Mouse (Mus musculus) cerebellum, adult 2 months (tissue): ENCODE results near the gene Utp6. TPM values are rescaled to one million over a fixed set of nuclear protein-coding genes. Genes with fewer than 3 reads are reported as not detected.

ENCODE experiments used
- DNase-seq, 2 experiments: peaks; one replicate each; pipeline ENCODE4 v3.0.0; 2021
- H3K27ac ChIP-seq: fragments of 200-500 bp; 2 replicates; pipeline ENCODE4 v1.5.1; 2012; ENCODE audit warnings: low read length, control low read depth, inconsistent platforms; ENCODE audit not compliant: insufficient read depth
- H3K27me3 ChIP-seq: fragments of 200-500 bp; 2 replicates; pipeline ENCODE4 v1.6.1; 2012; ENCODE audit warnings: inconsistent platforms, mild to moderate bottlenecking, low read length, moderate library complexity; ENCODE audit not compliant: control insufficient read depth, insufficient read depth
- H3K4me1 ChIP-seq: fragments of 200-500 bp; 2 replicates; pipeline ENCODE4 v1.6.1; 2011; ENCODE audit warnings: low read length; ENCODE audit not compliant: control insufficient read depth, insufficient read depth
- H3K4me3 ChIP-seq: fragments of 200-500 bp; replicated peaks from 2 replicates; pipeline ENCODE3; 2011; ENCODE audit warnings: mild to moderate bottlenecking, low read depth, low read length, control low read depth; ENCODE audit not compliant: insufficient read depth
- CTCF ChIP-seq: fragments of 200-500 bp; IDR thresholded peaks from 2 replicates; pipeline ENCODE4 v1.5.1; 2011; ENCODE audit warnings: low read depth, mild to moderate bottlenecking, control low read depth, low read length, moderate library complexity, borderline replicate concordance; ENCODE audit not compliant: insufficient read depth
- POLR2A ChIP-seq: fragments of 200-500 bp; IDR thresholded peaks from 2 replicates; pipeline ENCODE4 v1.6.1; 2011; ENCODE audit warnings: low read length, control low read depth, borderline replicate concordance; ENCODE audit not compliant: insufficient read depth
- WGBS: fragments of 180-500 bp; shearing (Covaris S2); methylation state at CpG from one replicate; pipeline ENCODE4 v1.1.7; 2018; 5-methylcytosine and 5-hydroxymethylcytosine counted together
- polyA plus RNA-seq: library from polyadenylated mRNA; depleted of rRNA; stranded (reverse); fragments of >200 nt; gene quantifications from 2 replicates; pipeline ENCODE4 v1.2.3, GENCODE M21; 2012

Gene Utp6
- polyA plus RNA-seq, 1 experiment, result 28.3 TPM

- 67% methylated on average over 9 of the region's 9 CpGs for WGBS
- Histone ChIP-seq H3K4me3 (no peak overlapping the region), H3K27ac (no peak overlapping the region), H3K4me1 (peaks cover 16% of the 10 kb centered on the region), H3K27me3 (no peaks in the 10 kb centered on the region)
- TF ChIP-seq CTCF (no peak), POLR2A (no peak)
- DNase-seq, result no peak
Measured at GRCm38 (mm10) chr11:79906920-79907319, 55.3 kb downstream of the Utp6 start.

- DNase-seq, result no peak
- no peak for TF ChIP-seq CTCF
- no peak for TF ChIP-seq POLR2A
- 88% methylated on average over 6 of the region's 6 CpGs for WGBS
Measured at GRCm38 (mm10) chr11:79902881-79903481, 59.2 kb downstream of the Utp6 start.

GRCm38 (mm10) chr11:79901146-79901545, 61.0 kb downstream of the Utp6 start:
- no peak overlapping the region for H3K27ac ChIP-seq
- no peak overlapping the region for H3K4me3 ChIP-seq
- WGBS, result 96% methylated on average over 6 of the region's 6 CpGs
- no peak for DNase-seq
- no peaks in the 10 kb centered on the region for H3K27me3 ChIP-seq
- TF ChIP-seq POLR2A (no peak), CTCF (no peak)
- H3K4me1 ChIP-seq, result no peaks in the 10 kb centered on the region

More at GRCm38 (mm10) chr11:79902881-79903481, 59.2 kb downstream of the Utp6 start:
- no peaks in the 10 kb centered on the region for H3K4me1 ChIP-seq
- H3K27ac ChIP-seq, result no peak overlapping the region
- H3K4me3 ChIP-seq, result no peak overlapping the region
- H3K27me3 ChIP-seq, result no peaks in the 10 kb centered on the region

- TF ChIP-seq CTCF (no peak), POLR2A (no peak)
- Histone ChIP-seq H3K27me3 (no peaks in the 10 kb centered on the region), H3K27ac (no peak overlapping the region), H3K4me3 (no peak overlapping the region), H3K4me1 (no peaks in the 10 kb centered on the region)
- 96% methylated on average over 6 of the region's 6 CpGs for WGBS
- DNase-seq, result no peak
Measured at GRCm38 (mm10) chr11:79892259-79892658, 69.9 kb downstream of the Utp6 start.

- DNase-seq, result no peak
- Histone ChIP-seq H3K4me1 (no peaks in the 10 kb centered on the region), H3K27ac (no peak overlapping the region), H3K4me3 (no peak overlapping the region), H3K27me3 (no peaks in the 10 kb centered on the region)
- WGBS, result 74% methylated on average over 2 of the region's 2 CpGs
- TF ChIP-seq CTCF, result no peak
- TF ChIP-seq POLR2A, result no peak
Measured at GRCm38 (mm10) chr11:79890822-79891221, 71.4 kb downstream of the Utp6 start.

GRCm38 (mm10) chr11:79886961-79887360, 75.2 kb downstream of the Utp6 start:
- DNase-seq, result no peak
- Histone ChIP-seq H3K4me1 (no peaks in the 10 kb centered on the region), H3K27ac (no peak overlapping the region), H3K27me3 (no peaks in the 10 kb centered on the region), H3K4me3 (no peak overlapping the region)
- WGBS, result 90% methylated on average over 1 of the region's 1 CpGs
- no peak for TF ChIP-seq CTCF
- no peak for TF ChIP-seq POLR2A

GRCm38 (mm10) chr11:79886395-79886794, 75.8 kb downstream of the Utp6 start:
- no peak for DNase-seq
- 93% methylated on average over 1 of the region's 1 CpGs for WGBS
- TF ChIP-seq CTCF (no peak), POLR2A (no peak)
- H3K4me3 ChIP-seq, result no peak overlapping the region
- H3K27me3 ChIP-seq, result no peaks in the 10 kb centered on the region
- H3K4me1 ChIP-seq, result no peaks in the 10 kb centered on the region
- no peak overlapping the region for H3K27ac ChIP-seq

- TF ChIP-seq CTCF, result no peak
- TF ChIP-seq POLR2A, result no peak
- WGBS, result 55% methylated on average over 13 of the region's 13 CpGs
Measured at GRCm38 (mm10) chr11:79885713-79886393, 76.3 kb downstream of the Utp6 start.

More at GRCm38 (mm10) chr11:79885713-79886393, 76.3 kb downstream of the Utp6 start:
- no peaks in the 10 kb centered on the region for H3K4me1 ChIP-seq
- no peak for DNase-seq
- H3K27me3 ChIP-seq, result no peaks in the 10 kb centered on the region
- no peak overlapping the region for H3K27ac ChIP-seq
- H3K4me3 ChIP-seq, result no peak overlapping the region
